Comparison of ENCODE assay signal across 18 mouse cellular contexts in the genomic region with DNA sequence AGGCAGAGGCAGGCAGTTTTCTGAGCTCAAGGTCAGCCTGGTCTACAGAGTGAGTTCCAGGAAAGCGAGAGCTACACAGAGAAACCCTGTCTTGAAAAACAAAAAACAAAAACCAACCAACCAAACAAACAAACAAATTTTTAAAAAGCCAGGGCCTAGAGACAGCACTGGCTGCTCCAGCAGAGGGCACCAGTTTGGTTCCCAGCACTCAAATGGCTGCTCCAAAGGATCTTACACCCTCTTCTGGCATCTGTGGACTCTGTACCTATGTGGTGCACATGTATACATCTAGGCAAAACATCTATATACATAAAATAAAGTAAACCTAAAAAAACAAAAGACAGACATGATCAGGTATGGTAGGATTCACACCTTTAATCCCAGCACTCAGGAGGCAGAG. TPM values are rescaled to one million over a fixed set of nuclear protein-coding genes. Genes with fewer than 3 reads are reported as not detected.
DNase-seq lines count a peak whose midpoint lies in the region; TF ChIP-seq lines count a peak whose summit lies in the region.
"Had no signal": no experiment of that assay in that cellular context is flagged by ENCODE, and none has a peak within 500 bp of the region (broad histone marks: within the 10 kb centered on the region; RNA-seq: fewer than 3 reads in every experiment).

No protein-coding gene starts in this region.

- no peaks in the 10 kb centered on the region for H3K9me3 ChIP-seq in CH12.LX (replicated peaks; ENCODE audit: low read length)
- H3K9me3 ChIP-seq in hindbrain, embryonic 10.5 days, result no peaks in the 10 kb centered on the region
- H3K9me3 ChIP-seq: embryonic facial prominence, embryonic 10.5 days; limb, embryonic 13.5 days; midbrain, embryonic 15.5 days had no signal

- H3K4me1 ChIP-seq in CH12.LX (ENCODE audit: control insufficient read depth in 1 of 2, insufficient read depth in 2 of 2), result peaks cover 7 to 21% of the 10 kb centered on the region in 2 experiments
- no peaks in the 10 kb centered on the region for H3K4me1 ChIP-seq in hindbrain, embryonic 10.5 days (replicated peaks)
- H3K4me1 ChIP-seq: embryonic facial prominence, embryonic 10.5 days; limb, embryonic 13.5 days; midbrain, embryonic 15.5 days had no signal

- no peak overlapping the region for H3K27ac ChIP-seq in layer of hippocampus, adult 2 months
- no peak overlapping the region for H3K27ac ChIP-seq in CH12.LX (ENCODE audit: insufficient read depth, low read depth)
- H3K27ac ChIP-seq in hindbrain, embryonic 10.5 days, result no peak overlapping the region
- H3K27ac ChIP-seq: embryonic facial prominence, embryonic 10.5 days; limb, embryonic 13.5 days; midbrain, embryonic 15.5 days had no signal

- H3K4me3 ChIP-seq in layer of hippocampus, adult 2 months, result no peak overlapping the region
- no peak overlapping the region for H3K4me3 ChIP-seq in CH12.LX (replicated peaks in 1 of 3; ENCODE audit: low read depth in 2 of 3, low read length in 2 of 3, poor library complexity in 1 of 3)
- H3K4me3 ChIP-seq in hindbrain, embryonic 10.5 days, result no peak overlapping the region
- H3K4me3 ChIP-seq: embryonic facial prominence, embryonic 10.5 days; limb, embryonic 13.5 days; midbrain, embryonic 15.5 days had no signal

- no peaks in the 10 kb centered on the region for H3K36me3 ChIP-seq in CH12.LX (replicated peaks in 1 of 2; ENCODE audit: control insufficient read depth in 1 of 2, insufficient read depth in 1 of 2, low read length in 1 of 2)
- H3K36me3 ChIP-seq in hindbrain, embryonic 10.5 days, result no peaks in the 10 kb centered on the region
- H3K36me3 ChIP-seq: embryonic facial prominence, embryonic 10.5 days; limb, embryonic 13.5 days; midbrain, embryonic 15.5 days had no signal

- peak; percentile 64 for TF ChIP-seq CTCF in layer of hippocampus, adult 2 months (conservative IDR thresholded peaks at IDR 0.05)
- TF ChIP-seq CTCF in CH12.LX (conservative IDR thresholded peaks at IDR 0.05 in 1 of 2, IDR thresholded peaks at IDR 0.05 in 1 of 2; ENCODE audit: low read depth in 2 of 2, low read length in 2 of 2), result peak in 1 of 2 experiments; percentile 58; a peak in 2 of 4 replicates
- peak; percentile 18; the same call in 1 of the 2 replicates for TF ChIP-seq CTCF in brain, embryonic 14.5 days (IDR thresholded peaks at IDR 0.05; ENCODE audit: borderline replicate concordance, extremely low read depth, insufficient read depth, insufficient read length)

- no peak overlapping the region for H3K9ac ChIP-seq in CH12.LX (ENCODE audit: insufficient read depth, low read depth)
- H3K9ac ChIP-seq: limb, embryonic 13.5 days; midbrain, embryonic 15.5 days had no signal

- no peak for DNase-seq in layer of hippocampus, adult 2 months (ENCODE audit: low spot score in 2 of 2)
- no peak for DNase-seq in layer of hippocampus, adult 9-11 months
- peak; percentile 34 for DNase-seq in 3T3-L1 (ENCODE audit: low read depth, low spot score)
- no peak for DNase-seq in CH12.LX (ENCODE audit: extremely low read depth)
- no peak for DNase-seq in brain, embryonic 14.5 days (ENCODE audit: low read depth)
- no peak for DNase-seq in thymus, postnatal 10 days (ENCODE audit: low spot score in 2 of 2)
- DNase-seq in hindbrain, embryonic 10.5 days (ENCODE audit: low spot score), result no peak
- DNase-seq: cerebellum, postnatal 25 days; gastrocnemius, postnatal 14 days; heart, adult 18-20 months; kidney, postnatal 4 days; lung, postnatal 14 days; right cerebral cortex, postnatal 14 days; thymus, adult 18-20 months had no signal

- WGBS in hindbrain, embryonic 10.5 days, result 88% methylated on average over 1 of the region's 1 CpGs

- in situ Hi-C loops in CH12.LX (cut with MboI; ENCODE audit: low pct_ligation_motif_present, low pct_unique_long_range_greater_than_20kb, low sequenced_read_pairs), result no loop called here

- H3K79me2 ChIP-seq in CH12.LX (replicated peaks; ENCODE audit: control insufficient read depth, extremely low read depth, insufficient read depth, poor library complexity, severe bottlenecking), result no peaks in the 10 kb centered on the region

- H3K27me3 ChIP-seq in CH12.LX (replicated peaks), result no peaks in the 10 kb centered on the region
- H3K27me3 ChIP-seq in hindbrain, embryonic 10.5 days (ENCODE audit: insufficient read depth, poor library complexity, severe bottlenecking), result no peaks in the 10 kb centered on the region
- H3K27me3 ChIP-seq: limb, embryonic 13.5 days; midbrain, embryonic 15.5 days had no signal

- dilution Hi-C loops in CH12.LX (cut with MboI; ENCODE audit: extremely low pct_ligation_motif_present, extremely low pct_unique_long_range_greater_than_20kb, low sequenced_read_pairs), result no loop called here

- TF ChIP-seq POLR2A in CH12.LX (IDR thresholded peaks at IDR 0.05; ENCODE audit: low read depth, low read length), result no peak
- no peak for TF ChIP-seq POLR2A in brain, embryonic 14.5 days (IDR thresholded peaks at IDR 0.05; ENCODE audit: borderline replicate concordance, extremely low read depth, insufficient read depth, insufficient read length, poor library complexity, severe bottlenecking)

- H3K4me2 ChIP-seq in CH12.LX (ENCODE audit: insufficient read depth, low read depth, poor library complexity, severe bottlenecking), result no peak overlapping the region
- H3K4me2 ChIP-seq: limb, embryonic 13.5 days; midbrain, embryonic 15.5 days had no signal

- TF ChIP-seq EP300 in CH12.LX (IDR thresholded peaks at IDR 0.05; ENCODE audit: low read length), result no peak

- TF ChIP-seq RAD21 in CH12.LX (IDR thresholded peaks at IDR 0.05; ENCODE audit: low read depth, low read length), result no peak; the same call in 1 of the 2 replicates

TF ChIP-seq in CH12.LX, 34 proteins besides CTCF, POLR2A, EP300 and RAD21:
- TF ChIP-seq CHD1 (IDR thresholded peaks at IDR 0.05; ENCODE audit: low read depth, low read length), result no peak
- peak; percentile 25 for TF ChIP-seq SMC3 (IDR thresholded peaks at IDR 0.05; ENCODE audit: low read depth, low read length)

RNA-seq across cellular contexts. Expression of gene Nwd1, which starts 26.3 kb away (rescaled TPM):
- 10 to 100 TPM; 51.1 to 52.1 TPM for total RNA-seq in layer of hippocampus, adult 2 months (2021)
- total RNA-seq in CH12.LX (2012; rRNA removed) (0.04 TPM in 1 of 2 replicates, not detected in the other), CH12.LX (2014; rRNA removed) (not detected in 2 replicates)
- polyA plus RNA-seq in CH12.LX (2012; ENCODE audit: insufficient read length, low read depth), result not detected in 2 replicates
- polyA plus RNA-seq in brain, embryonic 14.5 days (2012; rRNA removed), result 1.7 and 4.4 TPM in 2 replicates
- 0.02 TPM in 1 of 2 replicates, not detected in the other for polyA plus RNA-seq in hindbrain, embryonic 10.5 days (2016; fragmentation: Nextera tagmentation; extraction: Ambion mirVana)
- polyA plus RNA-seq: embryonic facial prominence, embryonic 10.5 days; kidney, embryonic 14.5 days had no signal

RNA-seq across cellular contexts. Expression of gene Sin3b, which starts 50.3 kb away (rescaled TPM):
- 100 to 1,000 TPM; 171 to 181 TPM for total RNA-seq in layer of hippocampus, adult 2 months (2021)
- 148 and 183 TPM in 2 replicates for total RNA-seq in CH12.LX (2012; rRNA removed)
- 120 and 132 TPM in 2 replicates for total RNA-seq in CH12.LX (2014; rRNA removed)
- polyA plus RNA-seq in CH12.LX (2012; ENCODE audit: insufficient read length, low read depth), result 109 and 118 TPM in 2 replicates
- polyA plus RNA-seq in brain, embryonic 14.5 days (2012; rRNA removed), result 180 and 189 TPM in 2 replicates
- polyA plus RNA-seq in hindbrain, embryonic 10.5 days (2016; fragmentation: Nextera tagmentation; extraction: Ambion mirVana), result 154 and 175 TPM in 2 replicates
